Mouse (Mus musculus): ENCODE results near the gene Pgap3.

- no peak for TF ChIP-seq CTCF (IDR thresholded peaks at IDR 0.05; ENCODE audit: extremely low read depth, insufficient read depth, insufficient read length, insufficient replicate concordance)
- no peak for TF ChIP-seq POLR2A (IDR thresholded peaks at IDR 0.05; ENCODE audit: low read depth, low read length)
Observed at GRCm38 (mm10) chr11:98384216-98384615, 16.1 kb downstream of the Pgap3 start.
